Mouse (Mus musculus): ENCODE results near the gene Olfr456.
"Not testable (repeated sequence)": the region's sequence is repeated elsewhere in the genome, so short reads cannot be mapped to it uniquely, and the experiment has no call there.

Gene Olfr456

DNA sequence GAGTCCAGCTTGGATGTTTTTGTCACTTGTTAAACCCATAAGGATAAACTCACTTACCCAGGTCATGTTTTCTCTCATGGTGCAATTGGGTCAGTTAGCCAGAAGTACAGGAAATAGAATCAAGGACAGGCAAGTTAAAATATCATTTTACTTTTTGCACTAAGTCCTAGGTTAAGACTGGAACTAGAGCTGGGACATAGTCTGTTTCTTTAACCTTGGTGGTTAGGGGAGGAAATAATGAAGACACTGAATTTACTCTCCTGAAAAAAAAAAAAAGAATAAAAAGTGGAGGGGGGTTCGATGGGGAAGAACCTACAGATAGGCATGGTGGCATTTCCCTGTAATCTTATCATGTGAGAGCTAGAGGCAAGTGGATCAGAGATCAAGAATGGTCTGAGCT, at the start of gene Olfr456:
Gene Olfr456 (minus strand): TSS at position 101 of the 400 bp plus-strand sequence.
- DNase-seq, result no peak

DNA sequence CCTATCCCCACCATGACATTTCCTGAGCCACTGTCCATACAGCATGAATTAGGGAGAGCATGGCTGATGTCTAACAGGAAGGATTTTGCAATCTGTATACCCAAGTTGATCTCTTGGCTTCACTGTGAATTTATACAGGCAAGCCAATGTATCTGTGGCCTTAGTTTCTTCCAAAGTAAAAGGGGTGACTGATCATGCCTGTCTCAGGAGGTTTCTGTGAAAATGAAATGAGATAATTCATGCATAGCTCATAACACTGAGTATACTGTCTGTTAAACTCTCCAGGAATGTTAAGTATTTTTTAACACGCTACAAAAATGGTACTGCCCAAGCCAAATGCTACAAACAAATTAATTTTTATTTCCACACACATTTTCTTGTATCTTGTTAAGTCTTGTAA, 26.4 kb upstream of the Olfr456 start:
- DNase-seq, result no peak

DNA sequence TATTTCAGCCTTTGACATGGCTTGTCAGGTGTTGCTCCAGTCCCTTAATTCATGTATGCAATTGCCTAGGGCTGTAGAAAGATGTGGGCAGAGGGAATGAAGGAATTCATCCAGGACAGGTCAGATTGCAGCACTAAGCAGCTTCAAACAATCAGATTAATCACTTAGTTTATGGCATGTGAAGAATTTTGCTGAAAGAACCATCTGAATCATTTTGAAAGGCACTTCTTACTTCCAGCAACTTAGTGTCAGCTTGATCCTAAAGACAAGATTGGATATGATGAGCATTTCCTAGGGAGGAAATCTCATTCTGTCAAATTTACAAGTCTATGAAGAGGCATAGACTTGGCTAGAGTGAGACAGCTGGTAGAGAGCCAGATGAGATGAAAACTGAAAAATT, 22.3 kb upstream of the Olfr456 start:
- no peak for DNase-seq

DNA sequence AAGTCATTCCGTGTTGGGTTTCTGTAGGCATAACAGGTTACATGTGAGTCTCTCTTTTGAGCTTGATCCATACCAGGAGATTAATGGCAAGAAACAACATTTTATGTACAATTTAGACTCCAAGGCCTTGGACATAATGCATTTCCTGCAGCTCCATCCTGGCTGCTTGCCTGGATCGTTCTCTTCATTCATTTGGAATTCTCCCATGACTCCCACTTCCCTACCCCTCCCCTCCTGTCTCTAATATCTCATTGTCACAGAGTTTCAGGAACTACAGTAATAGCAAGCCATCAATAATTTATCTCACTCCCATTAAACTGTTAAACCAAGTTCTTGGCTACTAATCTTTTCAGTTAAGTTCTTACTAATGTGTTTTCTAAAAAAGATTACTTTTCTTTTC, 16.5 kb upstream of the Olfr456 start:
- DNase-seq, result no peak

DNA sequence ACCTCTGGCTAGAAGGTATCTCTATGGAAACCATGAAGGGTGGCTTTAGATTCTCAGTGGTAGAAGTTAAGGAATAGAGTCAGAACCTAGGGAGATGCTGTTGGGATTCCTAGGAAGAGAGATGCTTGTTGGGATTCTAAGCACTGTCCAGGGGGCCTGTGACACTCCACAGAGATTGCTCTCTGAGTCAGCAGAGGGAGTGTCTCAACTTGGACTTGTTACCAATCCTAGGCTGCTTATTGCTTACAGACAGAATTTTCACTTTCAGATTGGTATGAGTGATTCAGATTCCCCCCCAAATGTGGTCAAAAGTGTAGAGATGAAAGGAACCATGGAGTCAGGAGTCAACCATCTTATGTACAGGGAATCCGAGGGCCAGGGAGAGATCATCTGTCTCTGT, 2.7 kb upstream of the Olfr456 start:
- DNase-seq, result no peak

DNA sequence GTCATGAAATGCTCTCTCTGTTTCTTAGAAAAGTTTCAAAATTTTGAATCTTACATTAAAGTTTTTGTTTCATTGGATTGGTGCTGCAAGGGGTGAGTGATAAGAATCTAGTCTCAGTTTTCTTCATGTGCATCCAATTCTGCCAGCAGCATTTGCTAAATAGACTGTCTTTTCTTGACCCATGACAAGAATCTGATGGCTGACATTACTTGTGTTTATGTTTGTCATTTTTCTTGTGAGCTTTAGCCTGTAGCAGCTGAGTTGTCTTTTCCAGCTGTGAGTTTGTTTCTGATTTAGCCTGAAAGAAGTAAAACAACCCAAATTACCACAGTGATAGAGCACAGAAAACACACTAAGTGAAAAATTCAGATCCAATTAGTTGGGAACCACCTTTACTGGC, 2.4 kb downstream of the Olfr456 start:
- DNase-seq, result no peak

DNA sequence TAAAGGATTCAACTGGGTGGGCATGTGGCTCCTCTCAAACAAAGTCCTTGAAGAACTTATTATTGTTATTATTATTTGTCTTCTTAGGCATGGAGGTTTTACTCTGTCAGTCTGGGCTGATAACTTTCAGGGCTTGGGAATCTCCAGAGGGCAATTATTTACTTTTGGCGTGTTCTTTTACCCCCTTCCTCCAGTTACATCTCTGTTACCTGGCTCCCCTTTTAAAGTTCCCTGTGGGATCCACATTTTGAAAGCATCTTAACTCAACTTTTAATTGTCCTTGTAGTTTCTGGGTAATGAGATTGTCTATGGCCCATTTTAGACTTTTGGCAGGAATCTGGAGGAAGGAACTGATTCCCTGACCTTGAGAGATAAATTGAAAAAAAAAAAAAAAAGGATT, 10.8 kb downstream of the Olfr456 start, which contains the start of gene Olfr457:
Gene Olfr457 (minus strand): TSS at position 101 of the 400 bp plus-strand sequence.
- DNase-seq, result no peak

DNA sequence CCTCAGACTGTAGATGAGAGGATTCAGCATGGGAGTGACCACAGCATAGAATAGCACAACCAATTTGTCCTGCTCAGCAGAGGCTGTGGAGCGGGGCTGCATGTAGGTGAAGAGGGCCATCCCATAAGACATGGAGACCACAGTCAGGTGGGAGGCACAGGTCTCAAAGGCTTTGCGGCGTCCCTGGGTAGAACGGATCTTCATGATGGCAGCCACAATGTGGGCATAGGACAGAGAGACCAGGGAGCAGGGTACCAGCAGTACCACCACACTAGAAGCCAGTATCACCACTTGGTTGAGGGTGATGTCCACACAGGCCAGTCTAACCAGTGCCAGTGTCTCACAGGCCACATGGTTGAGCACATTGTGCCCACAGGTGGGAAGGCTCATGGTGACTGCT, 15.7 kb downstream of the Olfr456 start:
- DNase-seq, result not testable (repeated sequence)

DNA sequence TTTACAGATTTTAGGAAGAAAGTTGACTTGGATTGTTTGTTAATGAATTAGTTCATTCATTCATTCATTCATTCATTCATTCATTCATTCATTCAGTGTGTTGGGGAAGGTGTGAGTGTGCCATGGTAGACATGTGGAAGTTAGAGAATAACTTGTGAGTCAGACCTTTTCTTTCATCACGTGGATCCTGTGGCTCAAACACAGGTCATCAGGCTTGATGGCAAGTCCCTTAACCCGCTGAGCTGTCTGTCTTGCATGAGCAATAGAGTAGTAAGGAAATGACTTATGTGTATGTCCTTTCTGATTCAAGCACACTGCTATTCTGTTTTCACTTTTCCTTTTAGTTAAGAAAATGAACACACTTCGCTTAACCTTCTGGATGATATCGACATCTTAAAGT, 16.5 kb downstream of the Olfr456 start:
- DNase-seq, result no peak

DNA sequence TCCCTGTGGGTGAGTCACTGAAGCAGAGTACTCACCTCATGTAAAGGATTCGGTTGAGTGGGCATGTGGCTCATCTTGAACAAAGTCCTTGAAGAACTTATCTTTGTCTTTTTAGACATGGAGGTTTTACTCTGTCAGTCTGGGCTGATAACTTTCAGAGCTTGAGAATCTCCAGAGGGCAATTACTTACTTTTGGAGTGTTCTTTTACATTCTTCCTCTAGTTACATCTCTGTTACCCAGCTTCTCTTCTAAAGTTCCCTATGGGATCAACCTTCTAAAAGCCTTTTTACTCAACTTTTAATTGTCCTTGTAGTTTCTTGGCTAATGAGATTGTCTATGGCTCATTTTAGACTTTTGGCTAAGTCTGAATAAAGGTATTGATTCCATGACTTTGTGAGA, 21.9 kb downstream of the Olfr456 start, which contains the start of gene Olfr458:
Gene Olfr458 (minus strand): TSS at position 101 of the 400 bp plus-strand sequence.
- DNase-seq, result no peak

DNA sequence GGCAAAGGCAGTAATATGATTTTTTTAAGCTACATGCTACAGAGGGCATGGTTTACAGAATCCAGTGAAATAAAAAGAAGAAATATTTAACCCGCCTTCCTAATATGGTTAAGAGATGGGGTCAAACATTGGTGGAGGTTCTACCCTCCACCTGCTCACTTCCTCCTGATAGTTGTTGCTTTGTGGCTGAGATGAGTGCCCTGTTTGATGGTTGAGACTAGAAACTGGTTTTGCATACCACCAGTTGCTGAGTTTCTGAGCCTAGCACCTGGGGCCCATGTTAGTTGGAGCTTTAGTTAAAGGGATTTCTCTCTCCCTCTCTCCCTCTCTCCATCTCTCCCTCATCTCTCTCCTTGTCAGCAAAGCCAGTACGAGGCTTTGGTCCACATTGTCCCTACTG, 39.6 kb downstream of the Olfr456 start:
- DNase-seq, result no peak

DNA sequence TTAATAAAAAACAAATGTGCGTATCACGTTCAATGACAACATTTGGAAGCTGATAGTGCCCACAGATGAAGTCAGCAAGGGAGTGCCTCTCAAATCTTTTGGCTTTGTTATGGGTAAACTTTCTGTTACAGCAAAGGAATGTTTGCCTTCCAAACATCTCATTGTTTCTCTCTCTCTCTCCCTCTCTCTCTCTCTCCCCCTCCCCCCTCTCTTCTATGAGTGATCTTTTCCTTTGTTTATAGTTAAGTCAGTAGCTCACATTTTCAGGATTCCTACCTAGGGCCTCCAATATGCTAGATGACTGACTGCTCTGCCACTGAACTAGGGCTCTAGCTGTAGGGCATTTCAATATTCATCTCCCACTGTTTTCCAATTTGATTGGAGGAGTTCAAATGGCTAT, 42.5 kb downstream of the Olfr456 start:
- no peak for DNase-seq

DNA sequence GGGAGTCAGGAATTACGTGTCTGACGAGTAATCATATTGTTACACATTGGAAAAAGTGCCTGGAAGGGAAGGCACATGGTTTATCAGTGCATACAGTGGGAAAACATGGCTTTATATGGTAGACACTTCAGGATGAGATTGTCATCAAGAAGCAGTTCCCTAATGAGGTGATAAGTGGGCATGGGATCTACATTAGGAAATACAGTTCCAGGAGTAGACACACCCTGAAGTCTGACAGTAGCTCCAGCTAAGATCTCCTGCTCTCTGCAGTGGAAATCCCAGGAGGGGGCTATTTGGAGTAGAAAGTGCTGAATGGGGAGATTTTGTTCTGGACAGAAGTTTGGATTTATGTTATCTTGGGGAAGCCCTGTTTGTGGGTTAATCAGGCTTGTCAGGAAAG, 45.6 kb downstream of the Olfr456 start:
- DNase-seq, result no peak
